Mouse (Mus musculus): ENCODE results near the gene Rps13.
"Not testable (repeated sequence)": the region's sequence is repeated elsewhere in the genome, so short reads cannot be mapped to it uniquely, and the experiment has no call there.

Rps13 gene

DNA sequence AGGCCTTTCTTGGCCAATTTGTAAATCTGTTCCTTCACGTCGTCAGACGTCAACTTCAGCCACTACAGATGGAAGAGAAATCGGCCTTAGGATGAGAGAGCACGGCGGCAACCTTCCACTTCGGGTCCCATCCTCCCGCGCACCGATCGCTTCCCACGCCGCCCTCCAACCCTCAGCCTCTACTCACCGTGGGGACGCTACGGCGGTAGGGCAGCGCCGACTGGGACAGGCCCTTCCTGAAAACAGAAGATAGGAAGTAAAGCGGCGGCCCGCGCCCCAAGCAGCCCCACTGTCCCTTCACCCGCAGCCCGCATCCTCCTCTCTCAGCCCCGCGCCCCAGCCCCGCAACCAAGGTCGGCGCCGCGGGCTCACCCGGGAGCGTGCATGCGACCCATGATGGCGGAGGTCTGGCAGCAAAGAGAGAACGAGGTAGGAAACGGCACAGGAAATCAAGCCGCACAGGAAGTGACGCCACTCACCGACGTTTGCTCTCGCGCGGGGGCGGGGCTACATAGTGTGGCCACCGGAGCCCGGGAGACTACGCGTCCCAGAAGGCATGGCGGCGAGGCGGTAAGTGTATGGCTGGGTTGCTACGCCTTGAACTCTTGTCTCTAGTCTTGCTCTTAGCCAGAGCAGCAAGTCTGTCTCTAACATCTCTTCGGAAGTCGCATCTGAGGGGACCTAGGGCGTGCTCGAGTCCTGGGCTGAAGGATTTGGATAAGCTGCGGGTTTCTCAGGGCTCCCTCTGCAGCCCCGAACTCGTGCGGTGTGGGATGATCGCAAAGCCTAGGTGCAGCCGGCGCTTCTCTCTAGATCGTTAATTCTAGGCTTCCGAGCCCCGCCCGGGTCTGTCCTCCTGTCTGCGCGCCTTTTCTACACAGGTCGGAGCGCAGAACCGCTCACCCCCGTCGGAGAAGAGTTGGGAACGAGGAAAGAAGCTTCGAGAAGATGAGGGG lies at the start of gene Rps13:
Gene Rps13 (minus strand): TSS at position 483 of the 956 bp plus-strand sequence.
- DNase-seq (ENCODE audit: low read depth, low spot score) = peak; percentile 96

DNA sequence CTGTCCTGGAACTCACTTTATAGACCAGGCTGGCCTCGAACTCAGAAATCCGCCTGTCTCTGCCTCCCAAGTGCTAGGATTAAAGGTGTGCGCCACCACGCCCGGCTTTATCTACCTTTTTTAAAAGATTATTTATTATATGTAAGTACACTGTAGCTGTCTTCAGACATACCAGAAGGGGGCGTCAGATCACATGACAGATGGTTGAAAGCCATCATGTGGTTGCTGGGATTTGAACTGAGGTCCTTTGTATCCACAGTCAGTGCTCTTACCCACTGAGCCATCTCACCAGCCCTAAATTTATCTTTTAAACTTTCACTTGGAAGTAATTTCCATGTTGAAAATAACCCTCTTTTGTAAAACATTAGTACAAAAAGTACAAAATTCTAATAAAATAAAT lies 45.2 kb upstream of the Rps13 start:
- DNase-seq (ENCODE audit: low read depth, low spot score) = not testable (repeated sequence)

DNA sequence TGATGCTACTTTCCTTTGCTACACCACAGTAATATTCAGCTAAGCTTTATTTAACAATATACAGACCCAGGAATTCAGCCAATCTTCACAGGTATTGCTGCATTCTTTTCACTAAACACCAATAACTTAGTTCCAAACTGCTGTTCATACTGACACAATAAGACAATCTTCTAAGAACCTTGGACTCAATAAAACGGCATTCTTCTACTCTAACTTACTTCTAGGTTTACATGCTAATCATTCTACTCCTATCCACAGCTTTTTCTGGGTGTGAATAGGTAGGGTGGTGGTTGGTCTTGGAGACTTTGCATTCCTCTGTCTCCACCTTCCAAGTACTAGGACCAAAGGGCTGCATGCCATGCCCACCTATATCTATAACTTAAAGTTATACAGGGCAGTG lies 40.3 kb upstream of the Rps13 start:
- DNase-seq (ENCODE audit: low read depth, low spot score) = no peak

DNA sequence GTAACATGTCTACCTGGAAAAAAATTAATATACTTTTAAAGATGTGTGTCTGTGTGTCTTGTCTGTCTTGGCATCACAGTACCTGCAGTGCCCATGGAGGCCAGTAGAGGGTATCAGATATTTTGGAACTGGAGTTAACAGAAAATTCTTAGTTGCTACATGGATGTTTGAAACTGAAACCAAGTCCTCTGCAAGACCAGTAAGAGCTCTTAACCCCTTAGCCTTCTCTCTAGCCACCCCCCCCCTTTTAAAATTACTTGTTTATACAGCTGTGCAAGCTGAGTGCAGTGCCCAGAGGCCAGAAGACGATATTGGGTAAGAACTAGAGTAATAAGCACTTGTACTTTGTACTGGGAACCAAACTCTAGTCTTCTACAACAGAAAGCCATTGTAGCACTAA lies 2.2 kb upstream of the Rps13 start:
- DNase-seq (ENCODE audit: low read depth, low spot score) = peak; percentile 81

DNA sequence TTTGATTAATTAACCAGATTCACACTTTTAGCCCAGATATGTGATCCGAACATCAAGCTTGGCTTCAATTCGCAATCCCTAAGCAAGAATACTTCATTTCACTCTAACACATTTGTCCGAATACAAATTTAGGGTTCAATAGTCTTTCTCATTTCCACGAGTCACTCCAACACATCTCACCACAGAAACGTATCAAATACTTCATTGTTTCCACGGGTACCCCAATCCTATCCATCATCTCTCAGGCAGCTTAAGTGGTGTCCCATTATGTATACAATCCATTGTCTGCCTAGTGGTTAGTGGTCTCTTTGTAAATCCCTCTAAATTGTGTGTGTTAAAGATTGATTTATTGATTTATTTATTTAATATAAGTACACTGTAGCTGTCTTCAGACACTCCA lies 1.1 kb upstream of the Rps13 start:
- DNase-seq (ENCODE audit: low read depth, low spot score) = no peak

DNA sequence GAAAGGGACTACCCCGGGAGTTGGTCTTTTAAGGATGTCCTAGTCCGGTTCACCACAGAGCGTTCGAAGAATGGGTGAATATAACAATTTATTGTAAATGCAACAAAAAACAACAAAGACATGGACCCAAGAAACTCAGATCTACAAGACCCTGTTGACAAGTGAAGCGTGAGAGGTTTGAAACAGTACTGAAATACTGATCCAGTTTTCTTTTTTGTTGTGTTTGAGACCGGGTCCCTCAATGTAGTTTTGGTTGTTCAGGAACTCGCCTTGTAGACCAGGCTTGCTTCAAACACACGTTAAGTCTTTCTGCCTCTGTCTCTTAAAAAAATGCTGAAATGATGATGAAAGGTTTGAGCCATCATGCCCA lies 659 bp upstream of the Rps13 start:
- no peak for DNase-seq (ENCODE audit: low read depth, low spot score)

DNA sequence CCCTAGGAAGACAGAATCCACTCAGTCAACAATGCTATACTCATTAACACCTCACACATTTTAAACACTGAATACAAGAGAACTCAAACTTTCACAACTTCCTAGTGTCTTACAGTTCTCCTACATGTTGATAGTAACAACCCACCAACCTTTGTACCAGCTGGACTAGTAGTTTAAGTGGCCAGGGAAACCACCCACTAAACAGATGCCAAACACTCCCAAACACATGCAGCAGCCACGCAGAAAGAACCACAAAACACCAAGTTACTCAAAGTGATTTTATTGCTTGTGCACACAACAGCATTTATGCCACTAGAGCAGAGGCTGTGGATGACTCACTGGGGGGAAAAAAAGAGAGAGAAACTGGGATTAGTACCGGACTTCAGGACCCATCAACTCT lies 2.7 kb downstream of the Rps13 start:
- DNase-seq (ENCODE audit: low read depth, low spot score) = no peak

DNA sequence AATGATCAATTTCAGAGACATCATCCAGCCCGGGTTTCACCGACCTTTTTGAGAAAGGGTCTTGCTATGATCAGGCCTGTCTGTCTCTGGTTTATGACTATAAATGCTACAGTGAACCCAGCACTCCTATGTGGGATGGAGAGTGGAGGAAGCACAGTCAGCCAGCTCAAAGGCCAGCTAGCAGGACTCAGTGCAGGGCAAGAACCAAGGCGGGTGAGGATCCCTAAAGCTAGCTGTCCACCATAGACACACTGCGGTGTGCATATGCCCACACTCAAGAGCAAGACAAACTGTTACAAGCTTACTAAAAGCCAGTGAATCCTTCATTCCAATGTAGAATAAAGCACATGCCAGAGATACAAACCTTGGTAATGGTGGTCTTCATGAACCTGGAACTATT lies 4.1 kb downstream of the Rps13 start:
- no peak for DNase-seq (ENCODE audit: low read depth, low spot score)

DNA sequence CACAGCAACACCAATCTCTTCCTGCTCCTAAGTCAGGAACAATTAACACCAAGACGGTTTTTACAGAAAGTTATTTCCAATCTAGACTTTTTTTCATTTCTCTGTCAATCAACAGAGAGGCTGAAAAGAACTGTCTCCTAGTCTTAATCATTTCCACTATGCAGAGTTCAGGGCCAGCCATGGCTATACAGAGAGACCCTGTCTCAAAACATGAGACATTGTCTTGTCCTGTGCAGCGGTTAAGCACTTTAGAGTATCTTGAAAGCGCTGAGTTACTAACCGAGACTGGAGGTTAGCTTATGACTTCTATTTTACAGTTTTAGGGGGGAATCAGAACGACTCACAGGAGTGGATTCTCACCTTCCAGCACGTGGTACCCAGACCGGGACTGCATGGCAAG lies 5.2 kb downstream of the Rps13 start:
- DNase-seq (ENCODE audit: low read depth, low spot score) = no peak

DNA sequence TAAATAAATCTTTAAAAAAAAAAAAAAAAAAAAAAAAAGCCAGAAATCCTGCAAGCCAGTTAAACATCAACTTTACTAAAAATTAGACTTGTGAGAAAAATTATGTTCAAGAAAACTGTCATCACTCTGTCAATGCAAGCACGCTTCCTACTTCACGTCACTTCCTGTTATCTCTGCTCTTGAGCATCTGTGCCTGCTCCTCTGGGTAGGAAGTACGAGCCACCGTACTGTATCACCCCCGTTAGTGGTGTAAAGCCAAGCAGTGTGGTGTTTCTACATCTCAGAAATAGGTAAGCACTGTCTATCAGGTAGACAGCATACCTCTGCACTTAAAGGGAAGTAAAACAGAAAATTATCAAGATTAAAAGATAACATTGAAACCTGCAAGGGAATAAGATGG lies 6.1 kb downstream of the Rps13 start:
- DNase-seq (ENCODE audit: low read depth, low spot score) = peak; percentile 81

DNA sequence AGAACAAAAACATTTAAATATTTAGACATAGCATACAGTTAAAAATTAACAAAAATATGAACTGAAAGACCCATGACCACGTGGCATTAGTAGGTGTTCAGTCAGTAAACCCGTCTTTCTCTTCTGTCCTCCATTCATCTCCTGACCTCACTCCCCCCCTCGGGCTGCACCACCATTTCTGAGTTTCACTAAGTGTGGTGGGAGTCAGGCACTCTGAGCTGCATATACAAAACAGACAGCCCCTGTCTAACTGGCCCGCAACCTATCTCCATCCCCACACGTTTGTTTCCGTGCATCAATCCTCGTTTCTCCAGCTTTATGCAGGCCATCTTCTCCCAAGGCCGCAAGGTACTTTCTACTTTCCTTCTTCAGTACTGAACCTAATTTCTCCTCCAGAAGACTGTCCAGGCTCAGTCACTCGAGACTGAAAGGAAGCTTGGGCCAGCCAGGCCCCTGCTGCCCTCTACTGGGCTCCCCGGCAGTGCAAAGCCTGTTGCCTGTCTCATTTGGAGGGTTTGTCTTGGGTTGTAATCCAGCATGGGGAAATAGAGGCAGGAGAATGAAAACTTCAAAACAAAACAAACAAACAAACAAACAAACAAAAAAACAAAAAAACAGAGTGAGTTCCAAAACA lies 10.5 kb downstream of the Rps13 start:
- peak; percentile 47 for DNase-seq (ENCODE audit: low read depth, low spot score)

DNA sequence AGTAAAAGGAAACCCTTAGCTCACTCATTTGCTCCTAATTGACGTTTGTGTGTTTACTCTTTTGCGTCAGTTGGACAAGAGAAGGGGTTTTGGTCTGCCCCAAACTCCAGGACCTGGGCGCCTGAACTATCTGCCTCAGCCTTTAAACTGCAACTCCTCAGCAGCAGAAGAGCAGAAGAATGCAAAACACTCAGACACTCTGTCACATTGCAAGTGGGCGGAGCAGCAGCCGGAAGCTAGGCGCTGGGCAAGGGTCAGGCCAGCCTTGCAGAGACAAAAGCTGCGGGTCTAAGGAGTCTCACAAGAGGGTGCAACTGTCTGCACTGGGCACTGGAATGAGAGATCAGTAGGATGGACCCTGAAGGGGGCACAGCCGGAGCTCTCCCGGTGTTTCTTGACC lies 24.5 kb downstream of the Rps13 start:
- DNase-seq (ENCODE audit: low read depth, low spot score) = peak; percentile 34

DNA sequence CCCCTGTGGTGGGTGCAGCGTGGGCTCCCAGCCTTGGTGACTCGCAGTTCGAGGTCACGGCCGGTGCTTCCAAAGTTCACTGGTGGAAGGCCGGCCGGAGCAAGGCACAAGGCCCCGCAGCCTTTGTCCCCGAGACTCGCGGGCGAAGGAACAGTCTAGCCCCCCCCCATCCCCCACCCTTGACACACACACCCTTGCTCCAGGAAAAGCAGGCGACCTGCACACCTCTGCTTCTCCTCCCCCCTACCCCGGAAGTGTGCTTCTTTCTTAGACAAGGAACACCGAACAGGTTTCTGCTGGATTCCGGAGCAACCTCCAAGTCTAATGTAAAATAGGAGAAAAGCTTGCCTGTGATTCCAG lies 25.4 kb downstream of the Rps13 start:
- DNase-seq (ENCODE audit: low read depth, low spot score) = peak; percentile 46

DNA sequence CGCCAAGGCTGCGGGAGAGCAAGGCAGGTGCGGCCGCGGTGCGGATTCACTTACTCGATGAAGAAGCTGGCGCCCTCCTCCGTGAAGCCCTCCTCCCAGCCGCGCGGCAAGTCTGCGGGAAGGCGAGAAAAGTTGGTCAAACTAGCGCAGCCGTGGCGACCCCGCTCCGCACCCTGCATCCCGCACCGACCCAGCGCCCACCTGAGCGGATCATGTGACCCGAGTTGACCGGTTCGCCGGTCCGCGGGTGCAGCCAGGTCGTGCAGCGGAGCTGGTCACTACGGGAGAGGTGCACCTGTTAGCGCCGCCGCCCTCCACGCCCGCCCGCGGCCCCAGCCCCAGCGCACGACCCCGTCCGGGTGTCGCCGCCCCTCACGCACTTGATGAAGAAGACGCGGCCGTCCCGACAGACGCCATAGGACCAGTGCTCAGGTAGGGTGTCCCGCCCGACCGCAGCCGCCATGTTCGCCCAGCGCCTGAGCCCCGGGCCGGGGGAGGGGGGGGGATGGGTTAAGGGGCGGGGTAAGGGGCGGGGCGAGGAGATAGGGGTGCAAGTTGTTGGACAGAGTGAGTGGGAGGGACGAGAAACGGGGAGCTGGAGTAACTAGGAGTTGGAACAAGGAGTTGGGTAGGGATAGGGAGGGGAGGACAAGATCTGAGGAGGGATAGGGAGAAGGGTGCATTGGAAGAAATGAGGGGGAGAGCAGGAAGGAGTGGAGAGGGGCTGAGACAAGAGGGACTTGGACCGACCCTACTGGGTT lies 25.9 kb downstream of the Rps13 start, which contains the start of gene Plekha7:
Gene Plekha7 (minus strand): TSS at position 506 of the 761 bp plus-strand sequence.
- DNase-seq (ENCODE audit: low read depth, low spot score) = peak; percentile 67

DNA sequence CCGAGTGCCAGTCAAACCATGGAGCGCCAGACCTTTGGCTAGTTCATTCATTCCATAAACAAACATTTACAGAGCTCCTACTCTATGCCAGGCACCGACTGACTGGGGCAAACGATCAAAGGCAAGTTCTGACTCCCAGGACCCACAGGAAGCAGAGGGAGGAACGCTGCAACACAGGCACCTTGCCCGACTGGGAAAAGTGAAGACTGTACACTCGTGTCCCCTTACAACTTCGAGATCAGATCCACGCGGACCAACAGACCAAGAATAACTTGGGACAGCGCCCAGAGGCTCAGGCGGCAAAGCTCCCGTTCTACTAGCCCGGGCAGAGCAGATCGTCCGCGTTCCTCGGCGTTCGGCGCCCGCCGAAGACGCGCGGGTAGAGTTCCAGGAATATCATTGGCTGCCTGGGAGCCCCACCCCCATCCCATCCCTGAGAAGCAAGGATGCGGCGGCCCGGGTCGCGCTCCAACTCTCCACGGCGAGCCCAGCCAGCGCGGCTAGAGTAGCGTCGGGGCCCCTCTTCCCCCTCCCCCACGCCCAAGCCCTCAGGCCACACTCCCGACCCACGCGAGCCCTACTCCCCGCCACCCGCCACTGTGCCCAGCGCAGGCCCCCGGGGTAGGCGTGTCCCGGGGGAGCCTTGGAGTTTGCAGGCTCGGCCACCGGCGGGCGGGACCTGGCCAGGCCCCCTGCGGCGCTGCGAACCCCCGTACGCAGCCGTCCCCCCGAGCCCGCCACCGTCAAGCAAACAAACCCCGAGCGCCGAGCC lies 26.7 kb downstream of the Rps13 start:
- peak; percentile 53 for DNase-seq (ENCODE audit: low read depth, low spot score)

DNA sequence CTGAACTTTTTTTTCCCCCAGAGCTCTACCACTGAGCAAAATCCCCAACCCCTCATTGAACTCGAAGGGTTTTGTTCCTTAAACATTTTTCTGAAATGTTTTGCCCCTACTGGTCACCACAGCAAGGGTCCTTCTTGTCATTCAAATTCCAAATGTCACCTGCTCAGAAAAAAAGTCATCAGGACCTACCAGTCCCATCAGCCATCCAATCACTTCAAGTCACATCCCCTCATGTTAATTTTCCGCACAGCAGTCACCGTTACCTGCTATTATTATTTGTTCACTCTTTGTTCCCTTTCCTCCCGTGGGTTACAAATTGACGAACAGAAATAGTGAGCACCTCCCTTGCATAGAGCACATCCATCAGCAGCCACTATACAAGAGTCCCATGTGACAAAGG lies 27.4 kb downstream of the Rps13 start:
- no peak for DNase-seq (ENCODE audit: low read depth, low spot score)

DNA sequence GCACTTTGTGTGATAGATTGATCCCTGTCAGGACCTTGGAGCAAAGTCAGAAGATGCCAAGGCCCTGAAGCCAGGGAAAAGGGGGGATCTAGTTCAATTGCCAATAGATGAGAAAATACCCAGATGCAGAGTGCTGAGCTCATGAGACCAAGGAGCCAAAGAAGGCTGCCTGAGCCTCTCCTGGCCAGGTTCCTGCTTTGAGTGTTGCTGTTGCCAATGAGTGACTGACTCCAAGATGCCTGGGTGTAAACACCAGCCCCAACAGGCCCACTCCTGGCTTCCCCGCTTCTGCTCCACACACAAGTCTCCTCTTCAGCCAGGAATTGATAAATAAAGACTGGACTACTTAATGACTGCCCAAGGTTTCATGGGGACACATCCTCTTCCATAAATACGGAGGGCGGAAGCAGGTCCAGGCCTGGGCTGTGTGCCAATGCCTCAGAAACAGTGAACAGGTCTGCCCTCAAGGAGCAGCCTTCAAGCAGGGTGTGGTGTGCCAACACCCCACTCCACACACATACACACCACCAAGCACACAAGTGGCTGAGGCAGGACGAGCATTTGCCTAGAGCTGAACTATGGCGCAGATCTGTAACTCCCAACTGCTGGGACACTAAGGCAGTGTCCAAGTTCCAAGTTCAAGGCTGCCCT lies 32.2 kb downstream of the Rps13 start:
- no peak for DNase-seq (ENCODE audit: low read depth, low spot score)

DNA sequence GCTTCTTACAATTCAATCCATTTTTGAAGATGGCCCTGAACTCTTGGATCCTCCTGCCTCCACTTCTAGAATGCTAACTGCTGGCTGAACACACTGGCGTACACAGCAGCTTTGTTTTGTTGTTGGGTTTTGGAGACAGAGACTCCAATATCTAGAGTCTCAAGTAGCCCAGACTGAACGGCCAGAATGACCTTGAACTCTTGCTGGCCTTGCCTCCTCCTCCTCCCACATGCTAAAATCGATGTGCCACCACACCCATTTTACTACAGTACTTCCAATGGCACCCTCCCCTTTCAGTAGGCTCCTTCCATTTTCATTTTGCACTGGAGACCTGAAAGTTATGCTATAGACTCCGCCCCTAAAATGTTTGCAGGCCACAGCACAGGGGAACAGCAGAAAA lies 32.9 kb downstream of the Rps13 start:
- no peak for DNase-seq (ENCODE audit: low read depth, low spot score)

DNA sequence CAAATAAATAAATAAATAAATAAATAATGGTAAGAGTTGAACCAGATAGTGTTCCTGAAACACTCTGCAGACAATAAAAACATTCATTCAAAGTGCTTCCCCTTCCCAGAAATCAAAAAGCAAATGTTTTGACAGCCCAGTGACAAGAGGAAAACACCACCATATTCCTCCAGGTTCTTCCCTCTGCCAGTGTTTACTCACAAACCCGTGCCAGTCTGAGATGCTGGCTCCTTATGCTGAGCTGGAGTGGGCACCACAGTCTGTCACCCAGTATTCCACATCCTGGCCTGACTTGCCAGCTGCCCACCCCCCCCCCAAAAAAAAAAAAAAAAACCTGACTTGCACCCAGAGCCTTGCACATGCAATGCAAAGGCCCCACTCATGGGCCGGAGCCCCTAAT lies 35.1 kb downstream of the Rps13 start:
- DNase-seq (ENCODE audit: low read depth, low spot score) = no peak

DNA sequence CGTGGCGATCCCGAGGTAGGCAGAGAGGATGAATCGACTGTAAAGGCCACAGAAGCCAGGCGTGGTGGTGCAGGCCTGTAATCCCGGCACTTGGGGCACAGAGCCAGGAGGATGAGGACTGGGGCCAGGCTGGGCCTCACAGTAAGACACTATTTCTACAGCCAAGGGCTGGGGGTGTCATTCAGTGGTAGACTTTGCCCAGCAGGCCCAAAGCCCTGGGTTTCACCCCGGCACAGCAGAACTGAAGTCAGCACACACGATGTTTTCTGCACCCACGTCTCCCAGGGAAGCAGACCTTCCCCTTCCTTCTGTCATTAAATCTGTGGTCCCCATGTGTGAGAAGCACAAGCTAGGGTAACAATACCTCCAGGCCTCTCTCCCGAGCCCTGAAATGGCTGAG lies 35.6 kb downstream of the Rps13 start:
- DNase-seq (ENCODE audit: low read depth, low spot score) = no peak

DNA sequence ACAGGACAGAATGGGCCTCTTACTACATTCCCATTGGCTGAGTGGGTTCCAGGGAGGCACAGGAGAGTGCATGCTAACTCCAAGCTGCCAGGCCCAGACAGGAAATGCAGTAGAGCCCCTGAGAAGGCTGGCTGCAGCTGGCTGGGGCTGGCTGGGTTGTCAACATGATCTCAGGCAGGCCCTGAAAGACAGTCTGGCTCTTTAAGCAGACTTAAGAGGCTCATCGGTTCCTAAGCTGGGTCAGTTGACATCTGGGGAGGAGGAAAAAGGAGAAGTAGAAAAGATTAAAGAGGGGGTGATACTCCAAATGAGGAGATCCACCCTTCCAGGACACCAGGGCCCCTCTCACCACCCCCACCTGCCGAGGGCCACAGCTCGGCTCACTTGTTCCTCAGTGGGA lies 39.0 kb downstream of the Rps13 start:
- DNase-seq (ENCODE audit: low read depth, low spot score) = no peak

Measured in CD4-positive helper T cell, adult 2 months (primary cell).